Mouse (Mus musculus) kidney, adult 9 months (tissue): Measurements from ENCODE around the gene Fignl2.

Experiments used
- DNase-seq: peaks from one replicate; pipeline ENCODE4 v3.0.0; 2022

Fignl2 gene

DNA sequence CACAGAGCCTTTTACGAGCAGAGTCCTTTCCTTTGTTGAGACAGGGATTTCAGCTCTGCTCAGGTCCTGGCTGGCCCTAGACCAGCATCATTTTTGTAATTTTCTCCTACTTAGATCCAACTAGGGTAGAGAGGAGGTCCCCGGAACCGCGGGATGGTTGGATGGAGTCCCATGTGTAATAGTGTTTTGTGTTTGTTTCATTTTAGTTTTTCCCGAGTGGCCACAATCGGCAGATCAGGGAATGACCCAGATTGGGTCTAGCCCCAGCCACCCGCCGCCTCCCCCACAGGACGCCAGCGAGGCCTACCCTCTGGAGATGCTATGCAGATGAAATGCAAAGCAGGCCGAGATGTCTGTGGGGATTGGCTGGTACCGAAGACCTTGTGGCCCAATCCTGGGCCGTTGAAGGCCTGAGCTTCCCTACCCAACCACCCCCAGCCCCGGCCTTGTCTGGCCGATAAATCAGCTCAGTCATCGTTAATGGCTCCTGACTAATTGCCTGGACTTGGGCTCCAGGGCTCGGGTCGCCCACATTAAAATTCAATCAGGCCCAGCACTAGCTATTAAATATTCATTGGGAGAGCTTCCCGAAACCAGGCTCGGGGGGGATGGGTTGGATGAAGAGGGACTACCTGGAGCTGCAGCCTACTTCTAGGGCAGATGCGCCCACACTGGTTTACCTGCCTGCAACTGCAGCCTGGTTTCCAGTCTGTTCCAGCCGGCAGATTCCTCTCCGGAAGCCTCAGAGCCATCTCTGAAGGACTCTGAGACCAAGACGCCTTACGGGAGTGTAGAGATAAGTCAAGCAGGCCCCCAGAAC, 14.7 kb upstream of the Fignl2 start:
- peak; percentile 82 for DNase-seq

- DNase-seq = peak; percentile 55
These were observed 13.9 kb upstream of the Fignl2 start for GRCm38 (mm10) chr15:101092121-101092828.

DNA sequence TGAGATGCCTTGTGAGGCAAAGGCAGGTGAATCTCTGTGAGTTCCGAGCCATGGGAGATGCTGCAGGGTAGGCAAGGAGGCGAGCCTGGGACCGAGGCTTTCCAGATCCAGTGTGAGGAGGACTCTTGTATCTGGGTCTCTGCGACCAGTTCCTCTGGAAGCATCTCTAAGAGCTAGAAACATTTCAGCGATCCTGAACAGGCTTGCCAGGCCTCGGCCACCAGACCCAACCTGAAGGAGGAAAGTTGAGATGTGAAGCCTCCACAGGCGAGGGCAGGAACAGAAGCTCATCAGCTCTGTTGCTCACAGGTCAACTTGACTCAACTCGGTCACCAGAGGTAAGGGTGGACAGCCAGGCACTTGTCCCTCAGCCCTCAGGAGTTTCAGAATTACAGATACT, 13.2 kb upstream of the Fignl2 start:
- DNase-seq = no peak

- no peak for DNase-seq
These were observed 9.9 kb upstream of the Fignl2 start for GRCm38 (mm10) chr15:101088291-101088690.

DNA sequence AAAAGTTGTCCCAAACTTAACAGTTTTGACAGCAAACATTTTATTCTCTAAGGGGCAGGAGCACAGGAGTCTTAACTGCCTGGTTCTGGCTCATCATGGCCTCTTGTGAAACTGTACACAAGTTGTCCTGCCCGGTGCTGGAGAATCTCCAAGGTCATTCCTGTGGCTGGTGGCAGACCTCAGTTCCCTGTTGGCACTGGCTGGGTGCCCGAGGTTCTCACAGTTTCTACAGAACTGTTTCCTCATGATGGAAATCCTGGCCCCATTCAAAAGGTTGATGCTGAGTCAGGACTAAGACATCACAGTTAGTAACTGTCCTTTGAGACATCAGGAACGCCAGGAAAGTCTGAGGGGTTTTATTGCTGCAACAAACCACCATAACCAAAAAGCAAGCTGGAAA, 8.6 kb upstream of the Fignl2 start:
- peak; percentile 64 for DNase-seq

- DNase-seq = no peak
These were observed 8.1 kb upstream of the Fignl2 start for GRCm38 (mm10) chr15:101086451-101086850.

- DNase-seq = no peak
These were observed 6.1 kb upstream of the Fignl2 start for GRCm38 (mm10) chr15:101084499-101084898.

- DNase-seq = no peak
These were observed 3.9 kb upstream of the Fignl2 start for GRCm38 (mm10) chr15:101082236-101082635.

- DNase-seq = no peak
These were observed 2.7 kb upstream of the Fignl2 start for GRCm38 (mm10) chr15:101081035-101081548.

- no peak for DNase-seq
These were observed 1.7 kb upstream of the Fignl2 start for GRCm38 (mm10) chr15:101080031-101080520.

GRCm38 (mm10) chr15:101078731-101079156, 377 bp upstream of the Fignl2 start:
- peak; percentile 98 for DNase-seq

- DNase-seq = peak; percentile 44
These were observed 1.2 kb downstream of the Fignl2 start for GRCm38 (mm10) chr15:101077001-101077812.

DNA sequence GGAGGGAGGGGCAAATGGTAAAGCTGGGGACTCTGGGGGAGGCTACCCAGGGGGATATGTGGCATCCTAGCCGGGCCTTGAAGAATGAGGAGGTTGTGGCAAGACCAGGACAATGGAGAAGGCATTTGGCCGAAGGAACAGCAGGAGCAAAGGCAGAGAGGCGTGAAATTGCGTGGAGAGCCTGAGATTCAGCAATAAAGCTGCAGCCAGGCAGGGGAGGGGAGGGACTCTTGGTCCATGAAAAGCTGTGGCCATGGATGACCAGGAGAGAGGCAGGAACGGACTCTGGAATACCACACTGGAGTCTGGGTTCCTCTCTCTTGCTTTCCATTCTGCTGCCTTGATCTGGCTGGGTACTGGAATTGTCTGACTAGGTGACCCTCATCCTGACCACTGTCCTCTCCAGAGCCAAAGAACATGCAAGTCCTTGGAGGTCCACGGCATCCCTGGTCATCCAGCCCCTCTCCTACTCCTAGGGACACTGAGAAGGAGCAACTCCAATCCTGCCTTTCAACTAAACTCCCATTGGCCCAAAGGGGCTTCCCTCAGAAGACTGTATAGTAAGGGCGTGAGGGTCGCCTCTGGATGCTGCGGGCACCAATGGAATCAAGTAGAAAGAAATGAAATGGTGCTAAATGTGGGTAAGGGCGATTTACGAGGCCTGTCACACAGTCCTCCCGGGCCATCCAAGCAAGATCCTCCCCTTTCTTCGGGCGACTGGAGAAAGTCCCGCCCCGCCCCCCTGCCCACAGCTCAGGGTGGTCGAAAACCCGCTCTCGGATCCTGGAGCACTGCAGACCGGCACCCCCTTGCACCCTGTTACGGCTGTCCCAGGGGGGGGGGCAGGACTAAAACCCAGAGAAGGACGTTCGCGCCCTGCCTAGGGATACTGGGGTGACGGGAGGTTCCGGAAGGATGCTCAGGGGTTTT, 2.0 kb downstream of the Fignl2 start:
- DNase-seq = peak; percentile 65

DNA sequence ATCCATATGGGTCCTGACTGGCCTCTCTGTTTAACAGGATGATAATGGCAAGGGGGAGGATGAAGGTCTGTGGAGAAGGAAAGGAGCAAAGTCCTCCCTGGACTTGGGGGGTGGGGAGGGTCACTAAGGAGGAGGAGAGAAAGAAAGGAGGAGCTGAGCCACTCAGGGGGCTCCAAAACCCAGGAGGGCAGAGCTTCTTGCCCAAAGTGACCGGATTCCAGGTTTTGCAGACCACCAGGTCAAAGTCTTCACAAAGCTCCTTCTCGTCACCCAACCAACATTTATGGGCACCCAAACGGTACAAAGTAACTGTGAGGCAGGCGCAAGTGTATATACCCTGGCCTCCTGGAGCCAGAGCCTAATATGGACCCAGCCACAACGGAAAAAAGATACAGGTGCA, 2.7 kb downstream of the Fignl2 start:
- DNase-seq = peak; percentile 58

DNA sequence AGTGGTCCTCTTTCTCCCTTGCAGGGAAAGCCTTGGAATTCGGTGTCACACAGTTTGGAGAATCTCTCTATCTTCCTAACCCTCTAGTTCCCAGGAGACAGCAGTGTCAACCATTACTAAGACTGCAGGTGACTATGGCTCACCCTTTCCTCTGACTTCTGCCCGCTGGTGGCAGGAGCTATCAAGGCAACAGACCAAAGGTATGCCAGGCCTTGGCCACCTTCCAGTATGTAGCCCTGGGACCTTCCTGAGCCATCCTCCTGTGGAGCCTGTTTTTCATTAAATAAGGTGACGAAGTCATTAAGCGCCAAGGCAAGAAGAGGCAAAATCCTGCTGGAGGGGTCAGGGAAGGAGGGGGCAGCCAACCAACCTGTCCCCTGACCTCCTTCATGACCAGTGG, 3.2 kb downstream of the Fignl2 start:
- DNase-seq = peak; percentile 91

DNA sequence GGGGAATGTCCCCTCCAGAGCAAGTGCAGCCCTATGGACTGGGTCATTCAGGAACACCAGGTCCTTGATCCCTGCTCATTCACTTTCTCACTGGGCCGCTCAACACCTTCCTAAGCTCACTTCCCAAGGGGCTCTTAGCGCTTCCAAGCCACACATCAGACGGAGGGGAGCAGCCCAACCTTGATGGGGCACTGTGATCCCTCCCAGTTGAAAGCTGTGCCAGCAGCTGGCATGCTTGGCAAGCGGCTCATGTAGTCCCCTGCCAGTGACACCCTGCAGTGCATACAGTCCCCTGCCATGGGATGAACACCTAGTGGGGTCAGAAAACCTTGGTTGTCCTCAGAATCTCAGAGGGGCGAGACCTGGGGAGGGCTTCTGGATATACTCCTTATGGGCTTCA, 4.3 kb downstream of the Fignl2 start:
- peak; percentile 46 for DNase-seq

DNA sequence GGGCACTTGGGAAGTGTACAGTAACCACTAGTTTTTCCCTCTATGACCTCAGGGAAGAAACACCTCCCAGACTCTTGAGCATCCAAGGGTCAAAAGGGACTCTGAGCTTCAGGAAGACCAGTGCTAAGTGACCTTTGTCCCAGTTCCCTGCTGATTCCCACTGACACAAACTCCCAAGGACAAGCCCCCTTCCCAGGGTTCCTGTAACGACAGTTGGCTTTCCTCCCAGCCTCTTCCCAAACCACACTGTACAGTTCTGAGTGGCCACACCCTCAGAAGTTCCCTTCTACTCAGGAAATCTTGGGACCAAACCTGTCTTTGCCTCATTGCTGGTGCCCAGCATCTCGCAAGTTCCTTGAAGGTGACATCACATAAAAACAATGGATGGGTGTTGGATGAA, 5.6 kb downstream of the Fignl2 start:
- DNase-seq = peak; percentile 57

DNA sequence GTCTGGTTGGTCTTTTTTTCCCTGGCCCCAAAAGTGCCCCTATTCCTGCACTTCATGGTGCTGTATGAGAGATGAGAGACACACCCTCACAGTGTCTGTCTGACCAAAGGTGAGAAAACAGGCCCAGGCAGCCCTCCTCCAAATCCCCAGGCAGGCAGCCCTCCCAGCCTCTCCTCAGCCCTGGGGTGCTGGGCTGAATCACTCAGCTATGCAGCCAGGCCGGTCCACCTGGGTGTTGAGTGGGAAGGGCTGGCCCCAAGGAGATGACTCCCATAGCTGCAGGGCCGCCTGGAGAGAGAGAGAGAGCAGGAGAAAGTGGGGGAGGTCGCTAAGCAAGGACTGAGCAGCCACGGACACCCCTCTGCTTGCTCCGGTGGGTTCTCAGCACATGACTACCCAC, 7.6 kb downstream of the Fignl2 start:
- peak; percentile 80 for DNase-seq

DNA sequence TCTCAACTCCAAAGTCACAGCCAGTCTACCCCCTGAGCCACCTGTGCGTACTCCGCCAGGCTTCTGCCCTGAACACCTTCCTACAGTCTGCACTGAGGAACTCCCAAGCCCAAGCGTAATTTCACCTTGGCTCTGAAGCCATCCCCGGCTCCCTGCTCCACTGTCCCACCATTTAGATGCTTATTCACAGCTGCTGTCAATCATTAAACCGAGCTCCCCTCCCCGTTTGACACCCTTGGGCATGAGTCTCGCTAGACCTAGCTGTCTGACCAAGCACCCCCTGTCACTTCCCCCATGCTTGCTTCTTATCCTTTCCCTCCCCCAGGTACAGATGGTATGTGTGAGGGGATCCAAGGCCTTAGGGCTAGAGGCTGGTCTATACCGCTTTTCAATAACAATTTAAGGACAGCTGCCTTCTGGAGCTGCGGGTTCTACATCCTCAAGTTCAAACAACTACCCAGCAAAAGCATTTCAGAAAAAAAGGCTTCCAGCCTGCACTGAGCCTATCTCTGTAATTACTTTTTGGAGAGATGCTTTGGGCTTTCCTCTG, 8.7 kb downstream of the Fignl2 start:
- peak; percentile 93 for DNase-seq

GRCm38 (mm10) chr15:101068671-101069070, 9.7 kb downstream of the Fignl2 start:
- DNase-seq = peak; percentile 77

DNA sequence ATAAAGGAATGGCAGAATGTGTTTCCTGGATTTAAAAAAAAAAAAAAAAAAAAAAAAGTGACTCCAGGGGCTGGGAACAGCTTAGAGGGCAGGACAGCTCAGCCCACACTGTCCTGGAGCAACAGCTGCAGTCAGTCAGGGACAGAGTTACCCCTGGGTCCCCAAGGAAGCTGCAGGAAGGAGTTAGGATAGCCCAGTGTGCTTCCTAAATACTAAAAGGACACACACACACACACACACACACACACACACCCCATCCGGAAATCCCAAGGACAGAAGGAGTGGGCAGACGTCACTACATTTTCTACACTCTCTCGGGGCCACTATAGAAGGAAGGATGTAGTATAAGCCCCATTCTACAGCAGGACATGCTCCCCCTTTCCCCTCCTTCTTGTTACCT, 10.3 kb downstream of the Fignl2 start:
- DNase-seq = no peak
